Mouse (Mus musculus) gastrocnemius, postnatal 14 days (tissue): ENCODE measurements at regions not wholly inside any gene's neighbourhood (a gene's known extent, or its start where the extent isn't known, plus 50 kb on each side); places are given as distances from the start of the nearest gene placed in this dataset.
A peak's percentile ranks its signal among the peaks of the same experiment; 100 is the strongest.

Experiments
- DNase-seq: peaks from one replicate; pipeline ENCODE4 v3.0.0; 2021; ENCODE audit warnings: mixed read lengths
- intact Hi-C: fragments of 180-260 bp; cut with DNase I; formaldehyde crosslinking; loops from one replicate; pipeline ENCODE4 v1.15.1; 2025; ENCODE audit warnings: low total_unique reads

- intact Hi-C loops, result no loop called here
- no peak for DNase-seq
These were observed 122.1 kb upstream of the Mylip start for GRCm38 (mm10) chr13:45267446-45267845.

- intact Hi-C loops, result no loop called here
- no peak for DNase-seq
These were observed 121.6 kb upstream of the Mylip start for GRCm38 (mm10) chr13:45267906-45268305.

DNA sequence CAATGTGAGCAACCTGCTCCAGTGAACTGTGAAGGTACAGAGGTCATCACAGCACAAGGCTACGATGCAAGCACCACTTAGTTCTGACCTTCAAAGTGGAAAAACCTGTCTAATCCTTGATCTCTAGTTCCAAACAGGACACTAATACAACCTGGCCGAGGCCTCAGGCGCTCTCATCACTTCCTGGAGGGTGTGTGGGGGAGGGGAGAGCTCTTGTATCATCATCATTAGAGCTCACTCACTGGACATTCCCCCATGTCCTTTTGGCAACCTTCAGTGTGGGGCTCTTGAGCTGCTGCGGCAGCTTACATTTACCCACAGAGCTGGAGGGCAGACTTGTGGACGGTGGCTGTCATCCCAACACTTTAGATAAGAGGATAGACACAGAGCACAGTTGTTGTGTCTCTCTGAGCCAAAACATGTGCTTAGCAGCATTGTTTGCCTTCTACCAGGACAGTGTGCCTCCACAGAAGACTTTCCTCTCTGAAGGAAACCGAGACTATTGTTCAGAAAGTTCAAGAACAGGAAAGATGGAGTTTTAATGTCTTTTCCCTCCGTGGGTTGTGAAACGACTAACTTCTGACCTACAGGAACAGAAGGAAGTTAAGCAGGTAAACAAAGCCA is 115.2 kb upstream of the Mylip start:
- intact Hi-C loops, result no loop called here
- DNase-seq, result no peak

GRCm38 (mm10) chr13:45275391-45275790 is 114.2 kb upstream of the Mylip start:
- intact Hi-C loops, result no loop called here

GRCm38 (mm10) chr13:45277842-45278416 is 111.6 kb upstream of the Mylip start:
- DNase-seq, result no peak
- intact Hi-C loops, result no loop called here

More at GRCm38 (mm10) chr13:45275391-45275790, 114.2 kb upstream of the Mylip start:
- no peak for DNase-seq

DNA sequence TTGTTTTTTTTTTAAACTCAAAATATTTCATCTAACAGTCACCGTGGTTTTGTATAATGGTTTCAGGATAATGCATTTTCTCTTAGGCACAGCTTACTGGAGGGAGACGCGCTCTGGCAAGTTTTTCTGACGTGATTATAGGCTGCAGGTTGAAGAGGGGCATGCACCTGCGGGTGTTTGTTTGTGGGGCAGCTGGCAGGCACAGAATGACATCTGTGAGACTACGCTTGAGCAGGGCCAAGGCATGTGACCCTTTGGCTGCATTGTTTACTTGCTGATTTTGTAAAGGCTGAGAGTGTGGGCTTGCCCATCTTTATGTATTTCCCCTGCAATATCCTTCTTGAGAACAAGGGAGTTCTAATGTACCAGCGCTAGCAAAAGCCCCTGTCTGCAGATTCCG is 108.4 kb upstream of the Mylip start:
- intact Hi-C loops, result no loop called here
- DNase-seq, result no peak

DNA sequence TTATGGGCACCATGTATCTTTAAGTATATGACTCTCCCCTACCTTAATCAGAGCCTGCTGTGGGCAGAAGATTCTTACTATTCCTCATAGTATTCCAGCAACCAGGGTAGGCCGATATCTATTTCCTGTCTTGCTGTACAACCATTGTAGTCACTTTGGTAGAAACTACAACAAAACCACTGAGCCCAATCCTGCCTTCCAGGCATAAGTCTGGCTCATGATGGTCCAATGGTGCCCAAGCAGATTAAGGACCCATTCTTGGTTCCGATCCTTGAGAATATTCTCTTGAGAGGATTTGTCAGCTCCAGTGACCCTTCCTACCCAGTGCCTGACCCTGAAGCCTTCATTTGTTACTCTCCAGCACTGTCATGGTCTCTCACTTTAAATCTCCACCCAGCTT is 102.9 kb upstream of the Mylip start:
- intact Hi-C loops, result no loop called here
- no peak for DNase-seq

DNA sequence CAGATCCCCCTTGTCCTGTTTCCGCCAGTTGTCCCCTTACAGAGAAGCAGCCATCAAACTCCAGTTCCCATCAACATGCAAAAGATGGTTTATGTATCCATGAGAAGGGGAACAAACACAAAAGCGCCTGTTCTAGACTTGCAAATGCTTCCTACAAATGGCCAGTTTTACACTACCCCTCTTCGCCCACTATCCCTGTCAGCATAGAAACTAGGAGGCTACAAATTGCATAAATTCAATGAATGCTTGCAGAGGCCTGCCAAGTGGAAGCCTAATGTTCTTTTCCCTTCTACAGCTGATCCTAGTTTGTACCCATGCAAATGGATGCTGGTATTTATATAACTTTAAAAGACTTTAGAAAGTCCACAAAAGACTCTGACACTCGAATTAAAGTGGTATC is 102.3 kb upstream of the Mylip start:
- DNase-seq, result no peak
- intact Hi-C loops, result no loop called here

- DNase-seq, result no peak
- intact Hi-C loops, result no loop called here
These were observed 99.6 kb upstream of the Mylip start for GRCm38 (mm10) chr13:45289976-45290375.

DNA sequence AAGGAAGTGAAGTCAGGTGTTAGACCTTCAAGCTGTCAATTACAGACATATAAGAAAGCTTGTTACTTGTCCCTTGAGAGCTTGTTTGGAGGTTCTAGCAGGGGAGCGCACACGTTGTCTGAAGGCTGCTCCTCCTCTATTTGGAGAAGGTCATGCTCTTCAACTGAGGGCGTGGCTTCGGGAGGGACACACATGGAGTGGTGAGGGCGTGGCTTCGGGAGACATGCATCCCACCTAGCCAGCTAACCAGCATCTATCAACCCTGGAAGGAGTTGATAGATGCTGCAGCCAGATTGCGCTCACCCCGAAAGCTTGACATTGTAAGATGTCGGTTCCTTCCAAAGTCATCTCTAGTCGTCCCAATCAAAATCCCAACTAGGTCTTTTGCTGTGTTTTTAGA is 94.9 kb upstream of the Mylip start:
- intact Hi-C loops, result no loop called here
- DNase-seq, result no peak

DNA sequence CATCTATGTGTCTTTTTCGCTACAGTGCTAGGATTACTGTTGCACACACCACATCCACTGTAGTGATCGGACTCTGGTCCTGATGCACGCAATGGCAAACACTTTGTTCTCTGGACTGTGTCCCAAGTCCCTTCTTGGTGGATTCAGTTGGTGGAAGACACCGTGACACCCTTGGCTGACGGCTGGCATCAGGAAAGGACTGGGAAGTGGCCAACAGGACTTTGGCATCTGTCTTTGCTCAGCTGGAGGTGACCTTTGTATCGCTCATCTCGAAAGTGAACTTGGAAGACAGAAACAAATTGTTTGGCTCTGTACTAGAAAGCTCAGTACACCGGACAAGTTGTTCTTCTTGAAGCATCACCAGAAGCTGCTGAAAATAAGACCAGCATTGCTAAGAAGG is 88.9 kb upstream of the Mylip start:
- peak; percentile 9 for DNase-seq
- intact Hi-C loops, result no loop called here

DNA sequence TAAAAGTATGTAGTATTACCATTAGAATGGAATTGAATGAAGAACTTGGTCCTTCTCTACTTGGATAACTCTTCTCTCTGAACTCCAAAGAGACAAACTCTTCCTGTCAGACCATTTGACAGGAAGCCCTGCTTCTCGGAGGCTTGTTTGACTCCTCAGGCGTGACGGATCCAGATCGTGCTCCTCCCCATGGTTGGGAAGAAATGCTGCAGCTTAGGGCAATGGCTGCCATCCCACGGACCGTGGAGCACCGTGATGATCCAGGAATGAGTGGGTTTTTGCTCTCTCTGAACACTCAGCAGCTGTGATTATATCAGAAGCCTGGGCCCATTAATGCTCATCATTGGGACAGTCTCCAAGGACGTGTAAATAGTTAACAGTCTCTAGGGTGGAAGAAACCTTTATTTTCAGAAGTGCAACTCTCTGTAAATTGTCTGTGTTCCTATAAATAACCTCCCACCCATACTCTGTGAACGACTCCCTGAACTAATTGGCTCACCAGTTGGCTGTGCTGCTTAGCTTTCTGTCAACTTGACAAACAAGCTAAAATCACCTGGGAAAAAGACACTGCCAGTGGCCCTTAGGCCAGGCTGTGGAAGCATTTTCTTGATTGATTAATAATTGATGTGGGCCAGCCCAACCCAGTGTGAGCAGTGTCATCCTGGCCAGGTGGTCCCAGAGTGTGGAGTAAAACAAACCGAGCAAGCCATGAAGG is 88.2 kb upstream of the Mylip start:
- DNase-seq, result no peak
- intact Hi-C loops, result no loop called here

GRCm38 (mm10) chr13:45302796-45303195 is 86.7 kb upstream of the Mylip start:
- intact Hi-C loops, result no loop called here
- DNase-seq, result no peak

- intact Hi-C loops, result no loop called here
- DNase-seq, result no peak
These were observed 83.4 kb upstream of the Mylip start for GRCm38 (mm10) chr13:45306177-45306576.

DNA sequence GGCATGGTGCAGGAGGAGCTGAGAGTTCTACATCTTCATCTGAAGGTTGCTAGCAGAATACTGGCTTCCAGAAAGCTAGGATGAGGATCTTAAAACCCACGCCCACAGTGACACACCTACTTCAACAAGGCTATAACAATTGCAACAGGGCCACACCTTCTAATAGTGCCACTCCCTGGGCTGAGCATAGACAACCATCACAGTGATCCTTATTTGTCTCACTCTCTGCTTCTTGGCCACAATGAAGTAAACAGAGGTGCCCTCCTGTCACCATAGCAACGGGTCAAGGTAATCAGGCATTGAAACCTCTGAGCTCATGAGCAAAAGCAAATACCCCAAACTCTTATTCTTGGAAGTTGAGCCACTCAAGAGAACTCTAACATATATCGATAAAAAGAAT is 82.3 kb upstream of the Mylip start:
- no peak for DNase-seq
- intact Hi-C loops, result no loop called here

DNA sequence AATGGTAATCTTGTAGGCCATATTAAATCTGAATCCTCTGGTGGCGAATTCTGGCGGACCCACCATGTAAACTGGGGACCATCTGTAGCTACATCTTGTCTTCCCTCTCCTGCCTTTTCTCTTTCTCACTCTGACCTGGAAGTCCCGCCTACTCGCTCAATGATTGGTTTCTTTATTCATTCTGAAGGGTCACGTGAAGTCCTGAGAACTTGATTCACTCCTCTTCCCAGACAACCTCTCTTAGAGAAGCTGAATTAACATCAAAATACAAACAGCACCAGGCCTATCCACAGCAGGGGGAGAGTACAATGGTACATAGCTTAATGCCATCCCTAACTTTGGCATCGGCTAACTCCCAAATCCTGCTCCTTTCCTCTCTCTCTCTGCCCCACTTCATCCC is 69.9 kb upstream of the Mylip start:
- no peak for DNase-seq
- intact Hi-C loops, result no loop called here

DNA sequence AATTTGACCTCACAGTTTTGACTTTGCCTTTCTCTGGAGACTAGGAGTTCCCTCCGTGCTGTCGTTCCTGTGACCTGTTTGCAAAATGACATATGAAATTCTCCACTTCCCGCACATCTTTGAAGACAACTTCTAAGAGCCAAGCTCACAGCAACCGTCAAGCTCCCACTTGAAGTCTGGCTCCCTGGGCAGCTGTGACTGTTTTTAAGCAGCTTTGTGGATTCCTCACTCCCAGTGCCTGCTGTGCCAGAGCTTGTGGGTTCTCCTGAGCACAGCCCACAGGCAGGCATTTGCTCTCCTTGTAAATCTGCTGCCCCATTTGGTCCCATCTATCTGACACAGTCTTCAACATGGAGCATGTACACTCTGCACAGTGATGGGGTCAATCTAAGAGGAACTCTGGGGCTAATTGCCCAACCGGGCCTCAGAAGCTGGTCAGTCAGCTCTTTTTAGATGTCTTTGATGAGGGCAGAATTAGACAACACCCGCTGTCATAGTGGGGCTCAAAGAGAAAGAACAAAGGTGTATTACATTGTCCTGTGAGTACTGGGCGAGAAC is 63.7 kb upstream of the Mylip start:
- intact Hi-C loops, result no loop called here
- DNase-seq, result no peak

DNA sequence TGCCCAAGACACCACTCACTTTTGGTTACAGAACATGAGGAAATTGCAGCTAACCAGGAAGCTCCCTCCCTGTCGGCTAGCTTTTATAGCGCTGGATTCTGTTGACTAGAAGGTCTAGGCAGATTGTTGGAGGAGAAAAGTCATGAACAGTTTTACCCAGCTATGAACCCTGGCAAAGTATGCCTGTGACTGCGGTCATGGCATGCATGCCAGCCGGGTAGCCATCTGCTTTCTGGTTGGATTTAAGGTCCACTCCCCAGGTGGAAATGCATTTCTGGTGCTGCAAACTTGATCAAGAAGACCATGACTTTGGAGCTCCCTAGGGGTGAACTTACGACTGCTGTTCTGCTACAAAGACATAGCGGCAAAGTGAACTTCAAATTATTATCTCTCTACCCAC is 62.8 kb upstream of the Mylip start:
- DNase-seq, result no peak
- intact Hi-C loops, result no loop called here

- DNase-seq, result peak; percentile 44
- intact Hi-C loops, result no loop called here
These were observed 59.0 kb upstream of the Mylip start for GRCm38 (mm10) chr13:45330561-45330960.

DNA sequence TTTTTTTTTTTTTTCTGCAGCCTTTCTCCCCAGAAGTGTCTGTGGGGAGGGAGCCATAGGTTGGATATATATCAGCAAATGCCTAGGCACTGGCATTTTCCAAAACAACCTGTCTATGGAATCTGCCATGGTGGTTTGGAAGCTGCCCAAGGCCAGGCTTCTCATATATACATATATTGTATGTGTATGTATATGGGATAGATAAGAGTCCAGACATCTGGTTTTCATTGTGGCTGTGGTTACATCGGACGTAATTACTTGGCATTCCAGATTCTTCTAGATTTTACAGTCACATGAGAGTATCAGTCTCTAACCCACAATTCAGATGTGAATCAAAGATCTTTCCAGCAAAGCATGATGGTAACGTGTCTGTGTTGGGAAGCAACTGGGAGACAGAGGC is 57.5 kb upstream of the Mylip start:
- no peak for DNase-seq
- intact Hi-C loops, result no loop called here

- intact Hi-C loops, result no loop called here
- no peak for DNase-seq
These were observed 55.9 kb upstream of the Mylip start for GRCm38 (mm10) chr13:45333634-45334033.
